In the genomic region with DNA sequence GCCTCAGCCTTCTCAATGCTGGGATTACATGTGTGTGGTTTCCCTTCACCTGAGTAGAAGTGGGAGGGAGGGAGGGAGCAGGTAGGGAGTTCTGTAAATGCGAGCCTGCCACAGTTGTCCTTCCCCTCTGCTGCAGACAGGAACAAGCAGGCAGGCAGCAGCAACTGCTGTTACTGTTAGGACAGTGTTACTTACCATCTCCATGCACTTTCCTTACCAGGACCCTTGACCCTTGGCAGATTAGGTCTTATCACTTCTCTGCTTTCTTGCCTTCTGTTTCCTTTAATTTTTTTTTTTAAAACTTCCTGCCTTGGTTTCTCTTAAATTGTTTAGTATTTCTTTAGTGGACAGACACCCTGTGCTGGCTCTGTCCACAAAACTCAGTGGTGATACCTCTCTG, we compare ENCODE assay signal across 25 mouse cellular contexts. TPM values are rescaled to one million over a fixed set of nuclear protein-coding genes. Genes with fewer than 3 reads are reported as not detected.
DNase-seq lines count a peak whose midpoint lies in the region; ATAC-seq and TF ChIP-seq lines count a peak whose summit lies in the region.
"Had no signal": no experiment of that assay in that cellular context is flagged by ENCODE, and none has a peak within 500 bp of the region (broad histone marks: within the 10 kb centered on the region; RNA-seq: fewer than 3 reads in every experiment).

No protein-coding gene starts in this region.

- intact Hi-C loops in heart, adult 2 months (cut with DNase I) = no loop called here

- no peak for TF ChIP-seq EP300 in heart, adult 2 months (IDR thresholded peaks at IDR 0.05; ENCODE audit: insufficient read depth, low read depth, low read length)

- no peak overlapping the region for H3K4me2 ChIP-seq in midbrain, embryonic 15.5 days
- H3K4me2 ChIP-seq in liver, embryonic 13.5 days = peak overlapping the region; percentile 72
- no peak overlapping the region for H3K4me2 ChIP-seq in intestine, embryonic 15.5 days (replicated peaks)
- H3K4me2 ChIP-seq: embryonic facial prominence, embryonic 12.5 days; midbrain, embryonic 11.5 days; neural tube, embryonic 12.5 days had no signal

- H3K4me3 ChIP-seq in heart, embryonic 10.5 days = peak overlapping the region; percentile 22
- no peak overlapping the region for H3K4me3 ChIP-seq in heart, adult 2 months
- no peak overlapping the region for H3K4me3 ChIP-seq in midbrain, embryonic 10.5 days
- no peak overlapping the region for H3K4me3 ChIP-seq in midbrain, embryonic 15.5 days
- peak overlapping the region; percentile 46 for H3K4me3 ChIP-seq in liver, embryonic 13.5 days (replicated peaks)
- no peak overlapping the region for H3K4me3 ChIP-seq in intestine, embryonic 15.5 days (replicated peaks)
- H3K4me3 ChIP-seq: embryonic facial prominence, embryonic 12.5 days; neural tube, embryonic 12.5 days had no signal

- no peaks in the 10 kb centered on the region for H3K9me3 ChIP-seq in heart, embryonic 10.5 days
- no peaks in the 10 kb centered on the region for H3K9me3 ChIP-seq in midbrain, embryonic 10.5 days (replicated peaks)
- no peaks in the 10 kb centered on the region for H3K9me3 ChIP-seq in midbrain, embryonic 15.5 days
- H3K9me3 ChIP-seq in liver, embryonic 13.5 days (replicated peaks) = no peaks in the 10 kb centered on the region
- no peaks in the 10 kb centered on the region for H3K9me3 ChIP-seq in intestine, embryonic 15.5 days
- H3K9me3 ChIP-seq: embryonic facial prominence, embryonic 12.5 days; neural tube, embryonic 12.5 days had no signal

- H3K27me3 ChIP-seq in heart, embryonic 10.5 days (ENCODE audit: insufficient read depth, poor library complexity, severe bottlenecking) = no peaks in the 10 kb centered on the region
- H3K27me3 ChIP-seq in heart, adult 2 months (ENCODE audit: control insufficient read depth, insufficient read depth, low read length) = no peaks in the 10 kb centered on the region
- no peaks in the 10 kb centered on the region for H3K27me3 ChIP-seq in midbrain, embryonic 10.5 days (ENCODE audit: low read depth, poor library complexity, severe bottlenecking)
- no peaks in the 10 kb centered on the region for H3K27me3 ChIP-seq in midbrain, embryonic 15.5 days (replicated peaks)
- H3K27me3 ChIP-seq in liver, embryonic 13.5 days = no peaks in the 10 kb centered on the region
- H3K27me3 ChIP-seq in intestine, embryonic 15.5 days (replicated peaks) = no peaks in the 10 kb centered on the region
- H3K27me3 ChIP-seq: embryonic facial prominence, embryonic 12.5 days; neural tube, embryonic 12.5 days had no signal

- no peak for ATAC-seq in midbrain, embryonic 15.5 days (replicated peaks)
- peak; percentile 30; the same call in 1 of the 2 replicates for ATAC-seq in liver, embryonic 13.5 days (ENCODE audit: low read depth)
- no peak for ATAC-seq in activated CD4-positive, CD25-positive, alpha-beta regulatory T cell, adult 4 months
- no peak for ATAC-seq in intestine, embryonic 15.5 days
- ATAC-seq: forebrain, embryonic 16.5 days had no signal

- peaks cover 17% of the 10 kb centered on the region for H3K4me1 ChIP-seq in heart, embryonic 10.5 days
- H3K4me1 ChIP-seq in heart, adult 2 months (ENCODE audit: control insufficient read depth, insufficient read depth, low read length) = no peaks in the 10 kb centered on the region
- H3K4me1 ChIP-seq in midbrain, embryonic 10.5 days = peaks cover 4% of the 10 kb centered on the region; the same call in 1 of the 2 replicates
- no peaks in the 10 kb centered on the region for H3K4me1 ChIP-seq in midbrain, embryonic 15.5 days
- peaks cover 79% of the 10 kb centered on the region for H3K4me1 ChIP-seq in liver, embryonic 13.5 days (replicated peaks)
- H3K4me1 ChIP-seq in intestine, embryonic 15.5 days (replicated peaks) = no peaks in the 10 kb centered on the region; the same call in 1 of the 2 replicates
- H3K4me1 ChIP-seq: embryonic facial prominence, embryonic 12.5 days; neural tube, embryonic 12.5 days had no signal

- no peak for TF ChIP-seq POLR2A in heart, adult 2 months (IDR thresholded peaks at IDR 0.05; ENCODE audit: insufficient read depth, low read depth, low read length)

- TF ChIP-seq CTCF in heart, adult 2 months (IDR thresholded peaks at IDR 0.05) = no peak

- peak overlapping the region; percentile 82 for H3K27ac ChIP-seq in heart, embryonic 10.5 days
- no peak overlapping the region for H3K27ac ChIP-seq in heart, adult 2 months
- peak overlapping the region; percentile 46; the same call in 1 of the 2 replicates for H3K27ac ChIP-seq in midbrain, embryonic 10.5 days (replicated peaks)
- no peak overlapping the region for H3K27ac ChIP-seq in midbrain, embryonic 15.5 days
- peak overlapping the region; percentile 98 for H3K27ac ChIP-seq in liver, embryonic 13.5 days
- no peak overlapping the region for H3K27ac ChIP-seq in intestine, embryonic 15.5 days
- H3K27ac ChIP-seq: embryonic facial prominence, embryonic 12.5 days; kidney, postnatal 0 days; neural tube, embryonic 12.5 days had no signal

- H3K36me3 ChIP-seq in heart, embryonic 10.5 days = no peaks in the 10 kb centered on the region
- H3K36me3 ChIP-seq in heart, adult 2 months (ENCODE audit: control insufficient read depth, insufficient read depth, low read length) = no peaks in the 10 kb centered on the region
- no peaks in the 10 kb centered on the region for H3K36me3 ChIP-seq in midbrain, embryonic 10.5 days
- no peaks in the 10 kb centered on the region for H3K36me3 ChIP-seq in midbrain, embryonic 15.5 days (replicated peaks)
- H3K36me3 ChIP-seq in liver, embryonic 13.5 days = no peaks in the 10 kb centered on the region
- H3K36me3 ChIP-seq in intestine, embryonic 15.5 days = no peaks in the 10 kb centered on the region
- H3K36me3 ChIP-seq: embryonic facial prominence, embryonic 12.5 days; neural tube, embryonic 12.5 days had no signal

- H3K79me2 ChIP-seq in heart, adult 2 months (replicated peaks; ENCODE audit: control insufficient read depth, insufficient read depth, low read length) = no peaks in the 10 kb centered on the region

- DNase-seq in heart, embryonic 10.5 days (ENCODE audit: low spot score) = no peak
- no peak for DNase-seq in heart, adult 2 months
- no peak for DNase-seq in midbrain, embryonic 10.5 days (ENCODE audit: low spot score)
- no peak for DNase-seq in liver, embryonic 13.5 days
- DNase-seq: adrenal gland, adult 2 months; cerebellum, adult 9-11 months; gastrocnemius, postnatal 36 days; kidney, adult 18-20 months; layer of hippocampus, postnatal 36 days; lung, postnatal 36 days; right cerebral cortex, adult 18-20 months; thymus, postnatal 25 days had no signal

- no peak overlapping the region for H3K9ac ChIP-seq in heart, adult 2 months (ENCODE audit: low read depth, low read length)
- H3K9ac ChIP-seq in midbrain, embryonic 15.5 days = no peak overlapping the region
- peak overlapping the region; percentile 78 for H3K9ac ChIP-seq in liver, embryonic 13.5 days
- H3K9ac ChIP-seq in intestine, embryonic 15.5 days = no peak overlapping the region
- H3K9ac ChIP-seq: embryonic facial prominence, embryonic 12.5 days; neural tube, embryonic 12.5 days had no signal

- WGBS in heart, embryonic 10.5 days = 32% methylated on average over 1 of the region's 1 CpGs
- WGBS in heart, adult 2 months = 7% methylated on average over 1 of the region's 1 CpGs
- WGBS in midbrain, embryonic 10.5 days = 35% methylated on average over 1 of the region's 1 CpGs
- 47% methylated on average over 1 of the region's 1 CpGs for WGBS in midbrain, embryonic 15.5 days
- WGBS in liver, embryonic 13.5 days (ENCODE audit: insufficient replicate concordance) = 5% methylated on average over 1 of the region's 1 CpGs
- WGBS in intestine, embryonic 15.5 days = 29% methylated on average over 1 of the region's 1 CpGs

RNA-seq across cellular contexts. Expression of gene Hnrnpf, which starts 12.1 kb away (rescaled TPM):
- polyA plus RNA-seq in heart, embryonic 10.5 days (2016; fragmentation: Nextera tagmentation; extraction: Ambion mirVana) = 660 and 767 TPM in 2 replicates
- 100 to 1,000 TPM; 185 to 192 TPM for total RNA-seq in heart, adult 2 months (2021)
- 66.1 and 95.9 TPM in 2 replicates for polyA plus RNA-seq in heart, adult 2 months (2012; rRNA removed)
- 762 and 839 TPM in 2 replicates for polyA plus RNA-seq in midbrain, embryonic 10.5 days (2016; fragmentation: Nextera tagmentation; extraction: Ambion mirVana)
- 258 and 279 TPM in 2 replicates for polyA plus RNA-seq in midbrain, embryonic 15.5 days (2015; fragmentation: Nextera tagmentation; extraction: Ambion mirVana)
- 594 and 691 TPM in 2 replicates for polyA plus RNA-seq in liver, embryonic 13.5 days (2015; fragmentation: Nextera tagmentation; extraction: Ambion mirVana)
- 100 to 1,000 TPM; 807 to 897 TPM for polyA plus RNA-seq in activated CD4-positive, CD25-positive, alpha-beta regulatory T cell, adult 4 months (2017; shearing (Covaris generic))
- 791 and 835 TPM in 2 replicates for polyA plus RNA-seq in intestine, embryonic 15.5 days (2015; fragmentation: Nextera tagmentation; extraction: Ambion mirVana)

RNA-seq across cellular contexts. Expression of gene Zfp239, which starts 26.1 kb away (rescaled TPM):
- polyA plus RNA-seq in heart, embryonic 10.5 days (2016; fragmentation: Nextera tagmentation; extraction: Ambion mirVana) = 4.2 and 6.3 TPM in 2 replicates
- total RNA-seq in heart, adult 2 months (2021) = under 1 TPM; 0.47 to 0.64 TPM
- polyA plus RNA-seq in heart, adult 2 months (2012; rRNA removed) = 0.09 and 0.29 TPM in 2 replicates
- 12.5 and 12.8 TPM in 2 replicates for polyA plus RNA-seq in midbrain, embryonic 10.5 days (2016; fragmentation: Nextera tagmentation; extraction: Ambion mirVana)
- 14.4 and 16.5 TPM in 2 replicates for polyA plus RNA-seq in midbrain, embryonic 15.5 days (2015; fragmentation: Nextera tagmentation; extraction: Ambion mirVana)
- polyA plus RNA-seq in liver, embryonic 13.5 days (2015; fragmentation: Nextera tagmentation; extraction: Ambion mirVana) = 3.0 and 4.1 TPM in 2 replicates
- polyA plus RNA-seq in activated CD4-positive, CD25-positive, alpha-beta regulatory T cell, adult 4 months (2017; shearing (Covaris generic)) = 1 to 10 TPM; 4.1 TPM
- polyA plus RNA-seq in intestine, embryonic 15.5 days (2015; fragmentation: Nextera tagmentation; extraction: Ambion mirVana) = 4.5 and 5.1 TPM in 2 replicates

RNA-seq across cellular contexts. Expression of gene Zfp637, which starts 47.1 kb away (rescaled TPM):
- 58.5 and 73.6 TPM in 2 replicates for polyA plus RNA-seq in heart, embryonic 10.5 days (2016; fragmentation: Nextera tagmentation; extraction: Ambion mirVana)
- 10 to 100 TPM; 28.4 to 30.9 TPM for total RNA-seq in heart, adult 2 months (2021)
- polyA plus RNA-seq in heart, adult 2 months (2012; rRNA removed) = 23.5 and 27.8 TPM in 2 replicates
- 89.5 and 102 TPM in 2 replicates for polyA plus RNA-seq in midbrain, embryonic 10.5 days (2016; fragmentation: Nextera tagmentation; extraction: Ambion mirVana)
- polyA plus RNA-seq in midbrain, embryonic 15.5 days (2015; fragmentation: Nextera tagmentation; extraction: Ambion mirVana) = 139 and 156 TPM in 2 replicates
- 38.8 and 39.8 TPM in 2 replicates for polyA plus RNA-seq in liver, embryonic 13.5 days (2015; fragmentation: Nextera tagmentation; extraction: Ambion mirVana)
- 10 to 100 TPM; 24.5 to 27.8 TPM for polyA plus RNA-seq in activated CD4-positive, CD25-positive, alpha-beta regulatory T cell, adult 4 months (2017; shearing (Covaris generic))
- polyA plus RNA-seq in intestine, embryonic 15.5 days (2015; fragmentation: Nextera tagmentation; extraction: Ambion mirVana) = 84.7 and 90.5 TPM in 2 replicates

RNA-seq across cellular contexts. Expression of gene Fxyd4, which starts 49.5 kb away (rescaled TPM):
- 2.2 and 4.1 TPM in 2 replicates for polyA plus RNA-seq in heart, embryonic 10.5 days (2016; fragmentation: Nextera tagmentation; extraction: Ambion mirVana)
- total RNA-seq in heart, adult 2 months (2021) = not detected
- polyA plus RNA-seq in heart, adult 2 months (2012; rRNA removed) = 0.25 TPM in 1 of 2 replicates, not detected in the other
- 2.8 and 3.0 TPM in 2 replicates for polyA plus RNA-seq in midbrain, embryonic 10.5 days (2016; fragmentation: Nextera tagmentation; extraction: Ambion mirVana)
- 2.8 and 4.7 TPM in 2 replicates for polyA plus RNA-seq in midbrain, embryonic 15.5 days (2015; fragmentation: Nextera tagmentation; extraction: Ambion mirVana)
- polyA plus RNA-seq in liver, embryonic 13.5 days (2015; fragmentation: Nextera tagmentation; extraction: Ambion mirVana) = 0.37 and 0.38 TPM in 2 replicates
- 1 to 10 TPM; 2.3 to 7.0 TPM for polyA plus RNA-seq in activated CD4-positive, CD25-positive, alpha-beta regulatory T cell, adult 4 months (2017; shearing (Covaris generic))
- 1.8 and 3.2 TPM in 2 replicates for polyA plus RNA-seq in intestine, embryonic 15.5 days (2015; fragmentation: Nextera tagmentation; extraction: Ambion mirVana)
- total RNA-seq: adrenal gland, adult 2 months; gastrocnemius, postnatal 36 days; layer of hippocampus, adult 18-20 months; layer of hippocampus, postnatal 36 days; left cerebral cortex, postnatal 36 days; liver, adult 2 months had no signal
- polyA plus RNA-seq: adrenal gland, adult 2 months; brain, embryonic 14.5 days; small intestine, adult 2 months had no signal

Comparison
In these comparisons a context has a peak if more than half of its experiments do, and no peak if none do; other contexts are left out.
1. H3K27ac ChIP-seq: peak in heart, embryonic 10.5 days (single experiment), midbrain, embryonic 10.5 days (single experiment) and liver, embryonic 13.5 days (single experiment); none in heart, adult 2 months (single experiment), midbrain, embryonic 15.5 days (single experiment) and intestine, embryonic 15.5 days (single experiment).
2. H3K4me3 ChIP-seq: peak in heart, embryonic 10.5 days (single experiment) and liver, embryonic 13.5 days (single experiment); none in heart, adult 2 months (single experiment), midbrain, embryonic 10.5 days (single experiment), midbrain, embryonic 15.5 days (single experiment) and intestine, embryonic 15.5 days (single experiment).